Mouse (Mus musculus) cortical plate, adult 2 months (tissue): Measurements from ENCODE around the gene Tdp2.

Experiments used
- CTCF ChIP-seq: fragments of 200-500 bp; IDR thresholded peaks from 2 replicates; pipeline ENCODE4 v1.5.1; 2011; ENCODE audit warnings: mild to moderate bottlenecking, control low read depth, low read length; ENCODE audit not compliant: insufficient read depth; ENCODE audit errors: extremely low read depth
- POLR2A ChIP-seq: fragments of 200-500 bp; IDR thresholded peaks from 2 replicates; pipeline ENCODE4 v1.6.1; 2011; ENCODE audit warnings: mild to moderate bottlenecking, low read length, control low read depth; ENCODE audit not compliant: insufficient read depth; ENCODE audit errors: extremely low read depth

DNA sequence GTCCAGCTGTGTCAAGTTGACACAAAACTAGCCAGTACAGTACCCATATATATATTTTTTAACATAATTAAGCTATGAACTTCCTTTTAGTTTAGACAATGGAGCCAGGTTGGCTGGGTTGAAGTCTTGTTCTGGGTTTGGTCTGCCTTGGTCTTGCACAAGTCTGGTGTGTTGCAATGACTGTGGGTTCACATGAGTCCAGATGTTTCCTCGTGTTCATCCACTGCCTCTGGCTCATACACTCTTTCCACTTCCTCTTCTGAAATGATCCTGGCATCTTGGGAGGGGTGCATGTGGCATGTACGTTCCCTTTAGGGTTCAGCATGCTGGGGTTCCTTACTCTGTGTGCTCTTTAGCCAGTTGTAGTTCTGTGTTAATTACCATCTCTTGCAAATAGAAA lies 40.1 kb upstream of the Tdp2 start:
- TF ChIP-seq POLR2A = no peak
- TF ChIP-seq CTCF = no peak
